Mouse (Mus musculus) CH12.LX (cell line): ENCODE results near the gene D2hgdh.

Experiments used
- CTCF ChIP-seq, 2 experiments: IDR thresholded peaks in 1 of 2; conservative IDR thresholded peaks in 1 of 2; 2 replicates each; pipeline ENCODE4 v1.5.1; 2011 to 2012; ENCODE audit warnings: low read depth in 2 of 2, low read length in 2 of 2, improper control_type of control experiment in 1 of 2, inconsistent platforms in 1 of 2, mild to moderate bottlenecking in 1 of 2, moderate library complexity in 1 of 2
- POLR2A ChIP-seq: IDR thresholded peaks from 2 replicates; pipeline ENCODE4 v1.6.1; 2011; ENCODE audit warnings: low read depth, mild to moderate bottlenecking, improper control_type of control experiment, low read length

- TF ChIP-seq POLR2A (no peak), CTCF (conservative IDR thresholded peaks at IDR 0.05 in 1 of 2, IDR thresholded peaks at IDR 0.05 in 1 of 2; ENCODE audit: low read depth in 2 of 2, low read length in 2 of 2) (no peak)
Measured at GRCm38 (mm10) chr1:93857370-93857769, 32.7 kb downstream of the D2hgdh start.
